Mouse (Mus musculus): ENCODE results near the gene Nqo2. TPM values are rescaled to one million over a fixed set of nuclear protein-coding genes. Genes with fewer than 3 reads are reported as not detected.

Gene Nqo2
- polyA plus RNA-seq (2014; fragmentation: Nextera tagmentation; extraction: Ambion mirVana): 21.9 and 22.8 TPM in 2 replicates

- H3K4me2 ChIP-seq (ENCODE audit: low read depth): peak within 1 kb of the TSS; percentile 49
- H3K4me3 ChIP-seq (ENCODE audit: low read depth, low read length): peak within 1 kb of the TSS; percentile 51
- WGBS: 2% methylated on average over 22 of the region's 22 CpGs
Measured at GRCm38 (mm10) chr13:33964206-33965046, at the start of gene Nqo2. Nqo2 (plus strand) TSS chr13:33964687.

GRCm38 (mm10) chr13:33921041-33921440 is 43.4 kb upstream of the Nqo2 start:
- H3K4me1 ChIP-seq (ENCODE audit: control insufficient read depth, insufficient read depth, low read length): no peaks in the 10 kb centered on the region
- no peaks in the 10 kb centered on the region for H3K36me3 ChIP-seq (ENCODE audit: control insufficient read depth, insufficient read depth, low read length)
- H3K4me2 ChIP-seq (ENCODE audit: low read depth): no peak overlapping the region
- no peaks in the 10 kb centered on the region for H3K27me3 ChIP-seq (ENCODE audit: control insufficient read depth, insufficient read depth, low read length)
- H3K9me3 ChIP-seq (ENCODE audit: control insufficient read depth, low read length): no peaks in the 10 kb centered on the region
- no peak overlapping the region for H3K27ac ChIP-seq (ENCODE audit: low read depth, low read length)
- ATAC-seq (ENCODE audit: insufficient read depth, low FRiP score, low TSS enrichment) (no peak), DNase-seq (ENCODE audit: low spot score) (no peak)
- WGBS: 92% methylated on average over 6 of the region's 6 CpGs
- no peak overlapping the region for H3K9ac ChIP-seq (ENCODE audit: low read length)
- H3K4me3 ChIP-seq (ENCODE audit: low read depth, low read length): no peak overlapping the region

More at GRCm38 (mm10) chr13:33964206-33965046, at the start of gene Nqo2:
- ATAC-seq (ENCODE audit: insufficient read depth, low FRiP score, low TSS enrichment): peak; percentile 90
- Histone ChIP-seq H3K27ac (ENCODE audit: low read depth, low read length) (peak within 1 kb of the TSS; percentile 70), H3K36me3 (ENCODE audit: control insufficient read depth, insufficient read depth, low read length) (no peaks in the 10 kb centered on the region), H3K27me3 (ENCODE audit: control insufficient read depth, insufficient read depth, low read length) (no peaks in the 10 kb centered on the region), H3K4me1 (ENCODE audit: control insufficient read depth, insufficient read depth, low read length) (no peaks in the 10 kb centered on the region), H3K9me3 (ENCODE audit: control insufficient read depth, low read length) (no peaks in the 10 kb centered on the region), H3K9ac (ENCODE audit: low read length) (peak within 1 kb of the TSS; percentile 60)
- DNase-seq (ENCODE audit: low spot score): peak; percentile 84

- ATAC-seq (ENCODE audit: insufficient read depth, low FRiP score, low TSS enrichment): no peak
- 93% methylated on average over 5 of the region's 5 CpGs for WGBS
Measured at GRCm38 (mm10) chr13:33921699-33922098, 42.8 kb upstream of the Nqo2 start.

GRCm38 (mm10) chr13:33930281-33930680 is 34.2 kb upstream of the Nqo2 start:
- H3K4me2 ChIP-seq (ENCODE audit: low read depth): no peak overlapping the region
- no peak for ATAC-seq (ENCODE audit: insufficient read depth, low FRiP score, low TSS enrichment)

More at GRCm38 (mm10) chr13:33921699-33922098, 42.8 kb upstream of the Nqo2 start:
- DNase-seq (ENCODE audit: low spot score): no peak
- no peak overlapping the region for H3K27ac ChIP-seq (ENCODE audit: low read depth, low read length)
- no peak overlapping the region for H3K4me2 ChIP-seq (ENCODE audit: low read depth)
- no peaks in the 10 kb centered on the region for H3K36me3 ChIP-seq (ENCODE audit: control insufficient read depth, insufficient read depth, low read length)
- H3K9ac ChIP-seq (ENCODE audit: low read length): no peak overlapping the region
- H3K9me3 ChIP-seq (ENCODE audit: control insufficient read depth, low read length): no peaks in the 10 kb centered on the region
- H3K4me3 ChIP-seq (ENCODE audit: low read depth, low read length): no peak overlapping the region
- H3K4me1 ChIP-seq (ENCODE audit: control insufficient read depth, insufficient read depth, low read length): no peaks in the 10 kb centered on the region
- no peaks in the 10 kb centered on the region for H3K27me3 ChIP-seq (ENCODE audit: control insufficient read depth, insufficient read depth, low read length)

GRCm38 (mm10) chr13:33930912-33931311 is 33.6 kb upstream of the Nqo2 start:
- DNase-seq (ENCODE audit: low spot score): no peak

More at GRCm38 (mm10) chr13:33930281-33930680, 34.2 kb upstream of the Nqo2 start:
- no peak overlapping the region for H3K27ac ChIP-seq (ENCODE audit: low read depth, low read length)
- 73% methylated on average over 2 of the region's 2 CpGs for WGBS
- no peaks in the 10 kb centered on the region for H3K36me3 ChIP-seq (ENCODE audit: control insufficient read depth, insufficient read depth, low read length)
- no peak overlapping the region for H3K4me3 ChIP-seq (ENCODE audit: low read depth, low read length)
- no peaks in the 10 kb centered on the region for H3K27me3 ChIP-seq (ENCODE audit: control insufficient read depth, insufficient read depth, low read length)
- H3K9ac ChIP-seq (ENCODE audit: low read length): no peak overlapping the region
- DNase-seq (ENCODE audit: low spot score): no peak
- no peaks in the 10 kb centered on the region for H3K9me3 ChIP-seq (ENCODE audit: control insufficient read depth, low read length)
- H3K4me1 ChIP-seq (ENCODE audit: control insufficient read depth, insufficient read depth, low read length): no peaks in the 10 kb centered on the region

GRCm38 (mm10) chr13:33934743-33935142 is 29.7 kb upstream of the Nqo2 start:
- DNase-seq (ENCODE audit: low spot score): no peak
- Histone ChIP-seq H3K9me3 (ENCODE audit: control insufficient read depth, low read length) (no peaks in the 10 kb centered on the region), H3K4me3 (ENCODE audit: low read depth, low read length) (no peak overlapping the region), H3K4me1 (ENCODE audit: control insufficient read depth, insufficient read depth, low read length) (no peaks in the 10 kb centered on the region), H3K27me3 (ENCODE audit: control insufficient read depth, insufficient read depth, low read length) (no peaks in the 10 kb centered on the region), H3K4me2 (ENCODE audit: low read depth) (no peak overlapping the region), H3K27ac (ENCODE audit: low read depth, low read length) (no peak overlapping the region), H3K9ac (ENCODE audit: low read length) (no peak overlapping the region), H3K36me3 (ENCODE audit: control insufficient read depth, insufficient read depth, low read length) (no peaks in the 10 kb centered on the region)
- ATAC-seq (ENCODE audit: insufficient read depth, low FRiP score, low TSS enrichment): no peak
- 75% methylated on average over 6 of the region's 6 CpGs for WGBS

More at GRCm38 (mm10) chr13:33930912-33931311, 33.6 kb upstream of the Nqo2 start:
- Histone ChIP-seq H3K27me3 (ENCODE audit: control insufficient read depth, insufficient read depth, low read length) (no peaks in the 10 kb centered on the region), H3K9me3 (ENCODE audit: control insufficient read depth, low read length) (no peaks in the 10 kb centered on the region), H3K4me1 (ENCODE audit: control insufficient read depth, insufficient read depth, low read length) (no peaks in the 10 kb centered on the region), H3K9ac (ENCODE audit: low read length) (no peak overlapping the region), H3K36me3 (ENCODE audit: control insufficient read depth, insufficient read depth, low read length) (no peaks in the 10 kb centered on the region), H3K4me2 (ENCODE audit: low read depth) (no peak overlapping the region), H3K4me3 (ENCODE audit: low read depth, low read length) (no peak overlapping the region), H3K27ac (ENCODE audit: low read depth, low read length) (no peak overlapping the region)
- ATAC-seq (ENCODE audit: insufficient read depth, low FRiP score, low TSS enrichment): no peak
- WGBS: 86% methylated on average over 3 of the region's 3 CpGs

GRCm38 (mm10) chr13:33935465-33936181 is 28.9 kb upstream of the Nqo2 start:
- Histone ChIP-seq H3K9me3 (ENCODE audit: control insufficient read depth, low read length) (no peaks in the 10 kb centered on the region), H3K27me3 (ENCODE audit: control insufficient read depth, insufficient read depth, low read length) (no peaks in the 10 kb centered on the region), H3K4me1 (ENCODE audit: control insufficient read depth, insufficient read depth, low read length) (no peaks in the 10 kb centered on the region), H3K27ac (ENCODE audit: low read depth, low read length) (no peak overlapping the region), H3K4me2 (ENCODE audit: low read depth) (peak overlapping the region; percentile 92), H3K36me3 (ENCODE audit: control insufficient read depth, insufficient read depth, low read length) (no peaks in the 10 kb centered on the region), H3K9ac (ENCODE audit: low read length) (peak overlapping the region; percentile 76), H3K4me3 (ENCODE audit: low read depth, low read length) (peak overlapping the region; percentile 49)
- ATAC-seq (ENCODE audit: insufficient read depth, low FRiP score, low TSS enrichment) (peak; percentile 88), DNase-seq (ENCODE audit: low spot score) (peak; percentile 59)
- under 1% methylated on average over 42 of the region's 44 CpGs for WGBS

- H3K9ac ChIP-seq (ENCODE audit: low read length): no peak overlapping the region
- no peak overlapping the region for H3K27ac ChIP-seq (ENCODE audit: low read depth, low read length)
- no peak for ATAC-seq (ENCODE audit: insufficient read depth, low FRiP score, low TSS enrichment)
- no peaks in the 10 kb centered on the region for H3K9me3 ChIP-seq (ENCODE audit: control insufficient read depth, low read length)
- H3K27me3 ChIP-seq (ENCODE audit: control insufficient read depth, insufficient read depth, low read length): no peaks in the 10 kb centered on the region
- H3K4me1 ChIP-seq (ENCODE audit: control insufficient read depth, insufficient read depth, low read length): no peaks in the 10 kb centered on the region
- no peak overlapping the region for H3K4me2 ChIP-seq (ENCODE audit: low read depth)
- WGBS: 91% methylated on average over 5 of the region's 5 CpGs
- no peak overlapping the region for H3K4me3 ChIP-seq (ENCODE audit: low read depth, low read length)
- no peak for DNase-seq (ENCODE audit: low spot score)
- H3K36me3 ChIP-seq (ENCODE audit: control insufficient read depth, insufficient read depth, low read length): no peaks in the 10 kb centered on the region
Measured at GRCm38 (mm10) chr13:33937151-33937550, 27.3 kb upstream of the Nqo2 start.

Measured in neural tube, embryonic 11.5 days (tissue).